Mouse (Mus musculus): ENCODE measurements around the gene Prrg4. TPM values are rescaled to one million over a fixed set of nuclear protein-coding genes. Genes with fewer than 3 reads are reported as not detected.
"Not testable (repeated sequence)": the region's sequence is repeated elsewhere in the genome, so short reads cannot be mapped to it uniquely, and the experiment has no call there.

Gene Prrg4
- total and polyA plus RNA-seq, 3 experiments, result not detected

DNA sequence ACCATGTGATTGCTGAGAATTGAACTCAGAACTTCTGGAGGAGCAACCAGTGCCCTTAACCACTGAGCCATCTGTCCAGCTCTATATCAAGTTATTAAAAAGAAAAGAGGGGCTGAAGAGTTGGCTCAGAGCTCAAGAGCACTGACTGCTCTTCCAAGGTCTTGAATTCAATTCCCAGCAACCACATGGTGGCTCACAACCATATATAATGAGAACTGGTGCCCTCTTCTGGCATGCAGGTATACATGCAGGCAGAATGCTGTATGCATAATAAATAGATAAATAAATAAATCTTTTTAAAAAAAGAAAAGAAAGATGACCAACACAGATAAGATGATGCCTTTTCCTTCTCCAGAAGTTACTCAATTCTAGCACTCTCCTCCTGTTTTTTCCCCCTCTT, 8.7 kb downstream of the Prrg4 start:
- Histone ChIP-seq H3K36me3 (ENCODE audit: control insufficient read depth in 1 of 2, insufficient read depth in 2 of 2, low read length in 2 of 2) (no peaks in the 10 kb centered on the region), H3K9me3 (replicated peaks; ENCODE audit: insufficient read depth, low read length) (no peaks in the 10 kb centered on the region), H3K4me3 (ENCODE audit: control insufficient read depth in 1 of 2, insufficient read depth in 1 of 2, low read depth in 2 of 2, low read length in 2 of 2) (no peak overlapping the region), H3K9ac (ENCODE audit: control insufficient read depth, low read depth, low read length, poor library complexity, severe bottlenecking) (no peak overlapping the region), H3K4me1 (ENCODE audit: control insufficient read depth in 1 of 2, insufficient read depth in 2 of 2, low read length in 2 of 2) (no peaks in the 10 kb centered on the region), H3K27me3 (ENCODE audit: control insufficient read depth in 1 of 2, insufficient read depth in 2 of 2, low read length in 2 of 2) (peaks cover 2% of the 10 kb centered on the region in 2 experiments; a peak in 2 of 4 replicates), H3K79me2 (ENCODE audit: control insufficient read depth, insufficient read depth, low read length, poor library complexity) (no peaks in the 10 kb centered on the region), H3K27ac (ENCODE audit: control insufficient read depth, low read depth, low read length) (no peak overlapping the region)
- TF ChIP-seq MYC (IDR thresholded peaks at IDR 0.05; ENCODE audit: low read depth, low read length) (peak; percentile 64; the same call in 1 of the 2 replicates), CHD2 (IDR thresholded peaks at IDR 0.05; ENCODE audit: low read length) (no peak), CTCF (IDR thresholded peaks at IDR 0.05 in 2 of 3, conservative IDR thresholded peaks at IDR 0.05 in 1 of 3; ENCODE audit: control insufficient read depth in 1 of 3, insufficient read depth in 1 of 3, low read depth in 2 of 3, low read length in 3 of 3, poor library complexity in 1 of 3, severe bottlenecking in 1 of 3) (peak in 1 of 3 experiments; percentile 13; a peak in 1 of 6 replicates), BHLHE40 (IDR thresholded peaks at IDR 0.05; ENCODE audit: borderline replicate concordance, low read depth, low read length) (no peak)
- DNase-seq (ENCODE audit: low read depth, low spot score), result peak; percentile 28

DNA sequence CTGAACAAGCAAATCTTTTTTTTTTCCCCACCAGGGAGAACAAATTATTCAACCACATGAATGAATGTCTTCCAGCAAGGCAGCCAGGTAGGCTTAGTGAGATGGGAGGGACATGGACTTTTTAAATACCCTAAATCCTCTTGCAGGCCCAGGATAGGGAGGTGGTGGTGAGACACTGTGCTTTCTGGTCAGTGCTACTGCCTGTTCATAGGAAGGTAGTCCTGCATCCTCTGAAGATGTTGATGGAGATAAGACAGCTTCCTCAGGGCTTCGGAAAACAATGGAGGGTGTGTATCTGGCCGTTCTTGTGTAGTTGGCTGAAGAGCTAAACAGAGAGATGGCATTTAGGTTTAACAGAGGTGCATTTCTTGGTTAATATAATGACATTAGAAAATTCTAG, 17.2 kb downstream of the Prrg4 start:
- H3K27ac ChIP-seq (ENCODE audit: control insufficient read depth, low read depth, low read length), result no peak overlapping the region
- H3K9ac ChIP-seq (ENCODE audit: control insufficient read depth, low read depth, low read length, poor library complexity, severe bottlenecking), result no peak overlapping the region
- no peak overlapping the region for H3K4me3 ChIP-seq (ENCODE audit: control insufficient read depth in 1 of 2, insufficient read depth in 1 of 2, low read depth in 2 of 2, low read length in 2 of 2)
- H3K27me3 ChIP-seq (ENCODE audit: control insufficient read depth in 1 of 2, insufficient read depth in 2 of 2, low read length in 2 of 2), result peaks cover 3 to 5% of the 10 kb centered on the region in 2 experiments; a peak in 3 of 4 replicates
- H3K9me3 ChIP-seq (replicated peaks; ENCODE audit: insufficient read depth, low read length), result no peaks in the 10 kb centered on the region
- H3K79me2 ChIP-seq (ENCODE audit: control insufficient read depth, insufficient read depth, low read length, poor library complexity), result no peaks in the 10 kb centered on the region
- H3K4me1 ChIP-seq (ENCODE audit: control insufficient read depth in 1 of 2, insufficient read depth in 2 of 2, low read length in 2 of 2), result no peaks in the 10 kb centered on the region
- DNase-seq (ENCODE audit: low read depth, low spot score), result no peak
- no peaks in the 10 kb centered on the region for H3K36me3 ChIP-seq (ENCODE audit: control insufficient read depth in 1 of 2, insufficient read depth in 2 of 2, low read length in 2 of 2)
- TF ChIP-seq CHD2 (IDR thresholded peaks at IDR 0.05; ENCODE audit: low read length) (no peak), GATA1 (IDR thresholded peaks at IDR 0.05; ENCODE audit: low read depth, low read length) (no peak), CHD1 (IDR thresholded peaks at IDR 0.05; ENCODE audit: low read depth, low read length) (no peak), MAFK (IDR thresholded peaks at IDR 0.05; ENCODE audit: borderline replicate concordance, low read depth, low read length) (no peak), HCFC1 (IDR thresholded peaks at IDR 0.05; ENCODE audit: low read depth, low read length) (no peak), TAL1 (IDR thresholded peaks at IDR 0.05; ENCODE audit: low read length) (no peak), BHLHE40 (IDR thresholded peaks at IDR 0.05; ENCODE audit: borderline replicate concordance, low read depth, low read length) (no peak)

DNA sequence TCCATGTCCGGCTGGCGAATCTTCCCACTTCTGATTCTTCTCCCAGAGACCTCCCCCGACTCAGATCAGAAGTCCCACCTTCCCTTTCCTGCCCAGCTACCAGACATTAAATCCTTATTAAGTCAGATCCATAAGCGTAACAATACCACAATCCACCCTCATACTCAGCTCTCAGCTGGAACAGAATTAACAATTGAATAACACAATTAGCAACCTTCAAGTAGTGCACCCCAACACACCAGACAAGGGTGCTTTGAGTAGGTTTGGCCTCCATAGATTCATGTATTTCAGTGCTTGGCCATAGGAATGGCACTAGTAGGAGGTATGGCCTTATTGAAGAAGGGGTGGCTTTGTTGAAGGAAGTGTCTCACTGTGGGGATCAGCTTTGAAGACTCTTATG, 23.5 kb downstream of the Prrg4 start:
- DNase-seq (ENCODE audit: low read depth, low spot score), result no peak
- Histone ChIP-seq H3K4me3 (ENCODE audit: control insufficient read depth in 1 of 2, insufficient read depth in 1 of 2, low read depth in 2 of 2, low read length in 2 of 2) (no peak overlapping the region), H3K4me1 (ENCODE audit: control insufficient read depth in 1 of 2, insufficient read depth in 2 of 2, low read length in 2 of 2) (no peaks in the 10 kb centered on the region), H3K79me2 (ENCODE audit: control insufficient read depth, insufficient read depth, low read length, poor library complexity) (no peaks in the 10 kb centered on the region), H3K36me3 (ENCODE audit: control insufficient read depth in 1 of 2, insufficient read depth in 2 of 2, low read length in 2 of 2) (no peaks in the 10 kb centered on the region), H3K27me3 (ENCODE audit: control insufficient read depth in 1 of 2, insufficient read depth in 2 of 2, low read length in 2 of 2) (peaks cover 2 to 7% of the 10 kb centered on the region in 2 experiments; a peak in 3 of 4 replicates), H3K9me3 (replicated peaks; ENCODE audit: insufficient read depth, low read length) (no peaks in the 10 kb centered on the region), H3K9ac (ENCODE audit: control insufficient read depth, low read depth, low read length, poor library complexity, severe bottlenecking) (no peak overlapping the region), H3K27ac (ENCODE audit: control insufficient read depth, low read depth, low read length) (no peak overlapping the region)
- TF ChIP-seq CHD1 (IDR thresholded peaks at IDR 0.05; ENCODE audit: low read depth, low read length), result no peak
- no peak for TF ChIP-seq NRF1 (IDR thresholded peaks at IDR 0.05; ENCODE audit: insufficient read depth, low read depth, low read length, poor library complexity, severe bottlenecking)
- TF ChIP-seq MAZ (IDR thresholded peaks at IDR 0.05; ENCODE audit: low read depth, low read length), result no peak
- TF ChIP-seq ZMIZ1 (IDR thresholded peaks at IDR 0.05; ENCODE audit: low read depth, low read length), result no peak
- no peak for TF ChIP-seq RAD21 (IDR thresholded peaks at IDR 0.05; ENCODE audit: low read depth, low read length)
- no peak for TF ChIP-seq EP300 (IDR thresholded peaks at IDR 0.05; ENCODE audit: low read depth in 1 of 2, low read length in 2 of 2)
- no peak for TF ChIP-seq TAL1 (IDR thresholded peaks at IDR 0.05; ENCODE audit: low read length)
- no peak for TF ChIP-seq KAT2A (conservative IDR thresholded peaks at IDR 0.05; ENCODE audit: low read depth, low read length)
- TF ChIP-seq UBTF (IDR thresholded peaks at IDR 0.05; ENCODE audit: borderline replicate concordance, insufficient read depth, low read depth, low read length), result no peak
- no peak for TF ChIP-seq ELF1 (IDR thresholded peaks at IDR 0.05; ENCODE audit: low read depth, low read length)
- TF ChIP-seq USF2 (IDR thresholded peaks at IDR 0.05; ENCODE audit: borderline replicate concordance in 1 of 2, insufficient read depth in 1 of 2, low read depth in 1 of 2, low read length in 2 of 2), result no peak
- TF ChIP-seq MXI1 (IDR thresholded peaks at IDR 0.05; ENCODE audit: low read depth, low read length), result no peak
- TF ChIP-seq HCFC1 (IDR thresholded peaks at IDR 0.05; ENCODE audit: low read depth, low read length), result no peak
- TF ChIP-seq USF1 (IDR thresholded peaks at IDR 0.05; ENCODE audit: low read depth, low read length), result no peak

DNA sequence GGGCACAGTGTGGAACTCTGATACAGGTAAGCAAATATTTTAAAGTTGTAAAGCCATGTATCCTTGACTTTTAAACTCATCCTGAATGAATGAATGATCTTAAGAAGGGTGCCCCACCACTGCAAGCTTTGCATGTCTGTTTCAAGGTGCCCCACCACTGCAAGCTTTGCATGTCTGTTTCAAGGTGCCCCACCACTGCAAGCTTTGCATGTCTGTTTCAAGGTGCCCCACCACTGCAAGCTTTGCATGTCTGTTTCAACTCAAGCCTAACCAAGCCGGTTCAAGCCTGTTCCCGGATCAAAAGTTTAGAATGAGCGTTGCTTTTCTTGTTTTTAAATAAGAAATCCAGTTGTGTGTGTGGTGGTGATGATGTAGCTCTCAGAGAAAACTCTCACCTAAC, 30.9 kb downstream of the Prrg4 start:
- H3K27ac ChIP-seq (ENCODE audit: control insufficient read depth, low read depth, low read length); H3K9me3 ChIP-seq (replicated peaks; ENCODE audit: insufficient read depth, low read length); H3K27me3 ChIP-seq (ENCODE audit: control insufficient read depth in 1 of 2, insufficient read depth in 2 of 2, low read length in 2 of 2); DNase-seq (ENCODE audit: low read depth, low spot score); H3K9ac ChIP-seq (ENCODE audit: control insufficient read depth, low read depth, low read length, poor library complexity, severe bottlenecking); H3K4me3 ChIP-seq (ENCODE audit: control insufficient read depth in 1 of 2, insufficient read depth in 1 of 2, low read depth in 2 of 2, low read length in 2 of 2): not testable (repeated sequence)
- Histone ChIP-seq H3K79me2 (ENCODE audit: control insufficient read depth, insufficient read depth, low read length, poor library complexity) (peaks cover 23% of the 10 kb centered on the region), H3K4me1 (ENCODE audit: control insufficient read depth in 1 of 2, insufficient read depth in 2 of 2, low read length in 2 of 2) (peaks cover 7 to 10% of the 10 kb centered on the region in 2 experiments), H3K36me3 (ENCODE audit: control insufficient read depth in 1 of 2, insufficient read depth in 2 of 2, low read length in 2 of 2) (peaks cover 0 to 19% of the 10 kb centered on the region in 2 experiments; a peak in 2 of 4 replicates)

Data from MEL (cell line).